Mouse (Mus musculus): ENCODE measurements around the gene Smco4.
A peak's percentile ranks its signal among the peaks of the same experiment; 100 is the strongest.

Smco4 gene

GRCm38 (mm10) chr9:15506863-15507262 lies 13.6 kb downstream of the Smco4 start:
- no peak for DNase-seq (ENCODE audit: low spot score in 2 of 2)

DNA sequence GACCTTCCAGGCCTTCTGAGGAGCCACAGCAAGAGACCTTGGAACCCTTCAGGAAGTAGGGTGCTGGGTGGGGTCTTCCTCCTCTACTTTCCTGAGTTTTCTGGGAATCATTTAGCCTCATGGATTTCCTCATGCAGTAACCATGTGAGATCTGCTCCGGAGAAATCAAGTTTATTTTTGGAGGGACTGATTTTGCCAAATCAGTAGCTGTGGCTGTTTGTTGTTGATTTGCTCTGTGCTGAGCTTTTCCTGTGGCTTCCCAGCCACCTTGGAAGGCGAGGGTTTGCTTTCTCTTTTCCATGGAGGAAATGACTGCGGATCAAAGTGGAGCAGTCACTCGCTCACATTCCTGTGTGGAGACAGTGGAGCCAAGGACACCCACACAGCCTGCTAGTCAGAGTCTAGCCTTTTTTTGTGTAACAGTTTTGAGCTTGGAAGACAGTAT lies 14.2 kb downstream of the Smco4 start:
- no peak for DNase-seq (ENCODE audit: low spot score in 2 of 2)

GRCm38 (mm10) chr9:15509363-15509762 lies 16.1 kb downstream of the Smco4 start:
- DNase-seq (ENCODE audit: low spot score in 2 of 2), result no peak

GRCm38 (mm10) chr9:15510557-15511310 lies 17.5 kb downstream of the Smco4 start:
- DNase-seq (ENCODE audit: low spot score in 2 of 2), result no peak

DNA sequence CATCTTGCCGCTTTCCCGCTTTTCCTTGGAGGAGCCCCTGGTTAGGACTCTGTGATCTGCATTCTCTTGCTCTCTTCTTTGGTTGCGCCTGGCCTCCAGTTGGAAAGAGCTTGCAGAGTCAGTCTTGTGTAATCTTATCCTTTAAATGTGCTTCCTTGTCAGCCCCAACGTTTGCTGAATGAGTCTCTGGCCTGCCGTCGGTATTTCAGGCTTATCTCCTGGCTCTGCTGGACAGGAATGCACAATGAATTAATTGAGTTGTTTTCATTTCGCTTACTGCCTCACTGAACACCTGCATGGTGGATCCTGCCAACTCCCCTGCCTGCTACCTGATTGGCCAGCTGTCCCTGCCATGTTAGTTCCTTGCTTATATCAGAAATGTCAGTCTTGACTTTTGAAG lies 19.7 kb downstream of the Smco4 start:
- no peak for DNase-seq (ENCODE audit: low spot score in 2 of 2)

GRCm38 (mm10) chr9:15516007-15516406 lies 22.8 kb downstream of the Smco4 start:
- DNase-seq (ENCODE audit: low spot score in 2 of 2), result no peak

- DNase-seq (ENCODE audit: low spot score in 2 of 2), result no peak
Measured at GRCm38 (mm10) chr9:15517979-15518378, 24.7 kb downstream of the Smco4 start.

GRCm38 (mm10) chr9:15522348-15522747 lies 29.1 kb downstream of the Smco4 start:
- DNase-seq (ENCODE audit: low spot score in 2 of 2), result no peak

- no peak for DNase-seq (ENCODE audit: low spot score in 2 of 2)
Measured at GRCm38 (mm10) chr9:15522887-15523286, 29.7 kb downstream of the Smco4 start.

DNA sequence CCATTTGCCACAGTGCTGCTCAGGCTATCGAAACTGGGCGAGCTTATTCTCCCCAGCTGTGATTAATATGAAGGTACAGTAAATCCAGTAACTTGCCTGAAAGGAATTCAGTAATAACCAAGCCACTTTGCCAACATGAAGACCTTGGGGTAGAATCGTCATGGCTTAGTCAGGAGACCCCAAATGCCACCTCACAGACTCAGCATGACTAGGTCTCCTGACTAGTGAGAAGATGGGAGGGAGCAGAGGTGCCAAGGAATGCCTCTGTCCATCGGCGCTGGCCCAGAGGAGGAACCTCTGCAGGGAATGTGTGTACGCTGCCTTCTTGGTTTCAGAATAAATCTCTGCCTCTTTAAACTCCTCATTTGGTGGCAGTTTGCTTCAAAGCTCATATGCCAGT lies 30.4 kb downstream of the Smco4 start:
- DNase-seq (ENCODE audit: low spot score in 2 of 2), result no peak

GRCm38 (mm10) chr9:15525246-15525645 lies 32.0 kb downstream of the Smco4 start:
- DNase-seq (ENCODE audit: low spot score in 2 of 2), result no peak

- no peak for DNase-seq (ENCODE audit: low spot score in 2 of 2)
Measured at GRCm38 (mm10) chr9:15526539-15526938, 33.3 kb downstream of the Smco4 start.

- DNase-seq (ENCODE audit: low spot score in 2 of 2), result no peak
Measured at GRCm38 (mm10) chr9:15527846-15528245, 34.6 kb downstream of the Smco4 start.

DNA sequence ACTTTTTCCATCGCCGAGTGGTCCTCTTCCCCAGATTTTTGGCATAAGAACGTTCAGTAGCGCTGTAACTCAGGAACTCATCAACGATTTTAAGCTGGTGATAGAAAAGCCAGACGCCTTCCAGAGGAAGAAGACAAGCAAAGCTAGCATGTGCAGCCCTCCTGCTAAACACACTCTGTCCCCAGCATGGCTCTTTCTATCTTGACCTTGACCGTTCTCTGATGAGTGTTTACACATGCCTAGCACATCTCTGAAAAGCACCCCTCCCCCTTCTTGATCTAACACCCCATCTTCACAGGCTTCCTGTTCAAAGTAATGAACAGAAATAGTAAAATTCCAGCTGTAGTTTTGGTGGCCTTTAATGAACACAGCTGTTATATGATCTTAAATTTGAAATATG lies 35.1 kb downstream of the Smco4 start:
- no peak for DNase-seq (ENCODE audit: low spot score in 2 of 2)

DNA sequence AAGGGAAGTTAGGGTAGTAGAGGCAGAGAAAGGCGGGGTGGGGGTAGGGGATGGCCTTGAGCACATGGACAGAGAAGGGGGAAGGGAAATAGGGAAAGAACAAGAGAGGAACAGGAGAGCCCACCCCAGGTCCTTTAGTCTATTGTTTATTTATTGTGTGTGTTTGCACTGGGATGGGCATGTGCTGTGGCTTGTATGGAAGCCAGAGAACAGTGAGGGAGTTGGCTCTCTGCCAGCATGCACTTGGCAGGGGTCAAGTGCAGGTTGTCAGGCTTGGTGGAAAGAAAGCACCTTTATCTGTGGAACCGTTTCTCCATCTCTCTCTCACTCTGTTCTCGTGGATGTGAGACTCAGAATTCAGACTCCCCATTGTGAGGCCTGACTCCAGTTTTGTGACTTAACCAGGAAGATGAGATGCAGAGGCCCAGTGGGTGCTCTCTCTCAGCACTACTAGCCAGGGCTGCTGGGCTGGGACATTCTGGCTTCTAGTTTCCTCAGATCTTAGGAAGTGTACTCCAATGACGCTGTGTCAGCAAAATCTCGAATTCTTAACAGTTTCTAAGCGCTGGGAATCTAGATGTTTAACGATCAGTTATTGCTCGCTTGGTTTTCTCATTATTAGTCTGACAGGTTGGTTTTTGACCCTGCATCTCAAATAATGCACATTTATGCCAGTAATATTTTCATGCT lies 36.2 kb downstream of the Smco4 start:
- DNase-seq (ENCODE audit: low spot score in 2 of 2), result peak; percentile 31 to 68

- no peak for DNase-seq (ENCODE audit: low spot score in 2 of 2)
Measured at GRCm38 (mm10) chr9:15529965-15530320, 36.7 kb downstream of the Smco4 start.

DNA sequence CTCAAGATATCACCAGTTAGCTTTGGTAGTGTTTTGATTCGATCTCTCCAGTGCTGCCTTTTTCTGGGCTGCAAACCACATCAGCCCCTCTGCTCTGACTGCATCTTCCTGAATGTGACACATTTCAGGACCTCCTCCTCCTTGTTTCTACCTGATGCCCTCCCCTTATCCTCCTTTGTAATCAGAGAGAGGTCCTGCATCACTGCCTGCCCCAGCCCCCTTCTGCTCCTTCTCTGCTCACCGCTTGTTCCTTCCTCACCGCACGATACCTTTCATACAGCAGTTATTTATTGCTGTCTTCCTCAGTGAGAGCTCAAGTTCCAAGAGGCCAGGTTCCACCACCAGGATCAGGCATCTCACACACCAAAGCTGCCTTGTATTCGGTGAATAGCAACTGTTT lies 38.0 kb downstream of the Smco4 start:
- DNase-seq (ENCODE audit: low spot score in 2 of 2), result no peak

- no peak for DNase-seq (ENCODE audit: low spot score in 2 of 2)
Measured at GRCm38 (mm10) chr9:15533336-15534070, 40.3 kb downstream of the Smco4 start.

GRCm38 (mm10) chr9:15534110-15534509 lies 40.9 kb downstream of the Smco4 start:
- no peak for DNase-seq (ENCODE audit: low spot score in 2 of 2)

- no peak for DNase-seq (ENCODE audit: low spot score in 2 of 2)
Measured at GRCm38 (mm10) chr9:15535418-15535817, 42.2 kb downstream of the Smco4 start.

- no peak for DNase-seq (ENCODE audit: low spot score in 2 of 2)
Measured at GRCm38 (mm10) chr9:15536861-15537426, 43.7 kb downstream of the Smco4 start.

GRCm38 (mm10) chr9:15537455-15538048 lies 44.3 kb downstream of the Smco4 start:
- no peak for DNase-seq (ENCODE audit: low spot score in 2 of 2)
